Mouse (Mus musculus): ENCODE results near the gene Arl3. TPM values are rescaled to one million over a fixed set of nuclear protein-coding genes. Genes with fewer than 3 reads are reported as not detected.

Arl3 gene
- total RNA-seq, 2 experiments from 2014 or later, result 48.9 to 50.5 TPM

DNA sequence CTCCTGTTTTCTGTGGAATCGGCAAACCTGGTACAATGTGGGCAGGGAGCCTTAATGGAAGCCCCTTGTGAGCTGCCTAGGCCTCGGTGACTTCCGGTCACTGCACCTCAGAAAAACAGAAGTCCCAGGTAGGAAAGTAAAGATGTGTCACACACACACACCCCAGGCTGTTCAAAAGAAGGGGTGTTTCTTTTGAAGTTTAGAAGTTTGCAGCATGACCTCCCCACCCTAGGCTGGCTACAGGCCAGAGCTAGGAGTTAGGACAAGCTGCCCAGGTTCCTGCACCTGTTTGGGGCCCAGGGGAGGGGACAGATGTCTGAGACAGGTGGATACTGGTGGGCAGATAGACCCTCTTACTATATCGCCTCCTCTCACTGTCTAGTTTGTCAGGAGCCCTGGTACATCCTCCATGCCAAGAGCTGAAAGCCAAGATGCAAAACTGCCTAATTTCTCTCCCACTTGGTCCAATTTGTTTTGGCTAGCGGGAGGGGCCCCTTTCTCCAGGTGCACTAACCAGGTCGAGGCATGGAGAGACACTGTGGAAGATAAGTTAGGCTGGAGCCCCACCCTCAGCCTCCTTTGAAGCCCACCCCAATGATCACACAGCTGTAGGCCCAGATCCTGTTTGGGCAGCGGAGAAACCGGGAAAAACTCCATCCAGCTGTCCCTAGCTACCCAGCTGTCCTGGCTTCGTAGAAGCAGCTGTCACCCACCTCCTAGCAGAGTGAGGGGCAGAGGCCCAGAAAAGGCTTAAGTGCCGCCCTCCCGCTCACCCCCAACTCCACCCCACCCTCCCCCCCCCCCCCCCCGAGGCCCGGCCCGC lies 55.3 kb downstream of the Arl3 start:
- DNase-seq, result no peak

DNA sequence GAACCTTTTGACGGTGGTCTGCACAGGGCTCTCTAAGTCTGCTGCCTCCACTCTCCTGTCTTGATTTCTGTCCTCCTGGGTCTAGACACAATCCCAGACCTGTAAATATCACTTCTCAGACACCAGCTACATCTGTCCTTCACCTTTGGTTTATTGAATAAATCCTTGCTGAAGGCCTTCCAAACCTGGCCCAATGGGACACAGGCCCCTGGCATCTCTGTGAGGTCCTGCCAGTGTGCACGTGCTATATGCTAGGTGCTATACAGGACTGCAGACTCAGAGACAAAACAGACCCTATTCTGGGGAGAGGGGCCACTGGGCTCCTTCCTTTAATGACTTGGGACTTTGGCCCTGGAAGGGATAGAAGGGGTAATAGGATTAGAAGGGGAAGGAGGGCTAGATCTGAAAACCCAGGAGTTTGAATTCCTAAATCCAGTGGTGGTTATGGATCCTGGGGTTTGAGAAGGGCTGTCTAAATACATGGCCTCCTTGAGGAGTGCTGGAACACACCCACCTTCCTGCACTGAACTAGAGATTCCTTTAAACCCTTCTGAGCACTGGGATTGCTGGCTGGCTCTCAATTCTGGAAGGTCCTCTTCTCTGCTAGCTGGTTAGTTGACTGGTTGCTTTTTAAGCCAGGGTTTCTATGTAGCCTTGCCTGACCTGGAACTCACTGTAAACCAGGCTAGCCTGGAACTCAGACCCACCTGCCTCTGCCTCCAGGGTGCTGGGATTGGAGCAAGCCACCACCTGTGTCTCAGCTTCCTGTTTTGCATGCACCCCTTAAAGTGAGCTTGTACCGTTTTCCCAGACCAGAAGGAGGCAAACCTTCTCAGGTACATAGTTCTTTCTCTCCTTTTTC lies 56.1 kb downstream of the Arl3 start:
- no peak for DNase-seq

DNA sequence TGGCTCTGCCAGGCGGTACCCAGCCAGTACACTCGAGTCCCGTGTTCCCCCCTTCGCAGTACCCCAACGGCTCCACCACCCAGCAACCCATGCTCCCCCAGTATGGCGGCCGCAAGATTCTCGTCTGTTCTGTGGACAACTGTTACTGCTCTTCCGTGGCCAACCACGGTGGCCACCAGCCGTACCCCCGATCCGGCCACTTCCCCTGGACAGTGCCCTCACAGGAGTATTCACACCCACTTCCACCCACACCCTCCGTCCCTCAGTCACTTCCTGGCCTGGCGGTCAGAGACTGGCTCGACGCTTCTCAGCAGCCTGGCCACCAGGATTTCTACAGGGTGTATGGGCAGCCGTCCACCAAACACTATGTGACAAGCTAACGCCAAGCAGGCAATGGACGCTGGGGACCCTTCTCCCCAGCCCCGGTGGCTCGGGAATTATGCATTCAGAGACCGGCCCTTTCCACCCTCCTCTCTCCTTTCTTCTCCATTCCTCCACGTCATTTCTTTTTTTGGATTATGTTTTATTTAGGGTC lies 57.6 kb downstream of the Arl3 start:
- no peak for DNase-seq

DNA sequence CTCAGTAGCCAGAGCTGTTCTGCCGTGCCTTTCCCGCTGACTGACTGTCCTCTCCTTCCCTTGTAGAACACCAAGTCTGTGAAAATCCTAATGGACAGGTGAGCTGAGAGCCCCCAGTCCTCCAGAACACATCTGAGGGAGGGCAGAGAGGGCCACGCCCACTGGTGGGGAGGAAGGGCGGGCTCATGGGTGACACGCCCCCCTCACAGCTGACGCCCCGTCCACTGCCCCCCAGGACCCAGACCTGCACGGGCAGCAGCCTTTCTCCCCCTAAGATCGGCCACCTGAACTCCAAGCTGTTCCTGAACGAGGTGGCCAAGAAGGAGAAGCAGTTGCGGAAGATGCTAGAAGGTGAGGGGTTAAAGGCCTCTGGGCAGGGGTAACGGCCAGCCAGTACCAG lies 58.6 kb downstream of the Arl3 start:
- DNase-seq, result no peak

DNA sequence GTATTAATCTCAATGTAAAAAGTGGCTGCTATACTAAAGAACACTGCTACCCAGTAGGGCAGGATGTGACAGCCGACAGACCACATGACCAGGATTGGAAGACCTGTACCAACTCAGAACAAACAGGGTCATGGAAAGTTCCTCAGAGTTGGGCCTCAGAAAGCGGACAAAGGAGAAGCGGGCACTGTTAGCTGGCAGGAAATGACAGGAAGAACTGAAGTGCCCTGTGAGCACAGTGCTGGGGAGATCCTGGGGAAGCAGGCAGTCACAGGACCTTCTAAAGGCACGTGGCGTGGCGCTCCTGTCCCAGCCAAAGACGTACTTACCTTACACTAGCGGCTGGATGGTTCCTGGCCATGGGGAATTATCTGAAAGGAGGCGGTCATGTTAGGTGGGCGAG lies 61.7 kb downstream of the Arl3 start:
- no peak for DNase-seq

DNA sequence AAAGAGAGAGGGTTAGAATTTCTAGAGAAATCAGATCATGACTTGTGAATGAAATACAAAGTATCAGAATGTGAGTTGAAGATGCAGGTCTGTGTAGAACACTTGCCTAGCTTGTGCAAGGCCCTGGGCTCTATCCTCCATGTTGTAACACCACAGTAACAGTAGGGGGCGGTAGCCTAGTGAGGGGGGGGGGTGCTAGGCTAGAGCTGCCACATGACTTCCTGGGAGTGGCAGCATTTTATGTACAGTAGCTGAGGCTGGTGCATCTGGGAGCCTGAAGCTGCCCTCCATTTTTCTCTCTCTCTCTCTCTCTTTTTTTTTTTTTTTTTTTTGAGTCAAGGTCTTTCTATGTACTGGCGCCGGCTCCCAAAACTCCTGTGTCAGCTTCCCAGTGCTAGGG lies 62.2 kb downstream of the Arl3 start:
- DNase-seq, result no peak

DNA sequence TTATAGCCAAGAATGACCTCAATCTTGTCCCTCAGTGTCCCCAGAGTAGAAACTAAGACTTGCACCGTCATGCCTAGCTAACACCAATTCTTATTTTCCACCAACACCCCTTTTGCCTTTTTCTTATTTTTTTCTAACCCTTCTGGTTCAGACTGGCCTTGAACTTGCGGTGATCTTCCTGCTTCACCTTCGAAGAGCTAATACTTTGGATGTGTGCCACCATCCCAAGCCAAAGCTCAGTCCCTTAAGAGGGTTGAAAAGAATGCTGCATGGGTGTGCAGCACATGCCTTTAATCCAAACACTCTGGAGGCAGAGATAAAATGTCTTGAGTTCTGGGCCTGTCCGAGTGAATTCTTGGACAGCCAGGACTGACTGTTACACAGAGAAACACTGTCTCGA lies 62.6 kb downstream of the Arl3 start:
- no peak for DNase-seq

DNA sequence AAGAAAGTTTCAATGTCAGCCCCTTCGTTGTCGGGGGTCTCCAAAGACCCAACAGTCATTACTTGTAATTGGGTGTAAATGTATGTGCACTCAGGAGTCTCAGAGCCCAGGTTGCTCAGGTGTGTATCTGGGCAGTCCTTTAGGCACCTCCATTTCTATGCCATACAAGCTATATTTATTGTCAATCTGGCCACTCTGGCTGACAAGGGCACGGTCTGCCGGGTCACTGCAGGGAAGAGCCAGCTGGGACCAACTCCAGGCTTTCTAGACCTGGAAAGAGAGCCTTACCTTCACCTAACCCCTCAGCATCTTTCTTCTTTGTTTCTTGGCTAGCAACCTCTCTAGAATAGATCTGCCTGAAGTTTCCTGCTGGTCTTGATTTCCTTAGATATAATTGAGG lies 63.3 kb downstream of the Arl3 start:
- no peak for DNase-seq

DNA sequence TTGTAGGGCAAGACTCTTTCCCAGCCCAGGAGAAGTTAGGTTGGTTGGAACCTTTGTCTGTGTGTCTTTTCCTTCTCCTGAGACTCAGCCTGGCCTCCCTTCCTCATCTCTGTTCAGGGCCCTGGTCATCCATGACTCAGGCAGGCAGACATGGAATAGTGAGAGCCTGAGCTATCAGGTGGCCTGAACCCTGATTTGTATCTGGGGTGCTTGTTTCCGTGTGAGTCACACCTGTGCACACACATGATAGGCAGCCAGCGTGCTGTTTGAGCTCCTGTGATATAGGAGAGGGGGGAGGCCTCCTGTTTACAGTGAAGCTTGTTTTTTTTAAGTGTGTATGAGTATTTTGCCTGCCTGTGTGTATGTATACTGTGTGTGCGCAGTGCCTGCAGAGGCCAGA lies 63.8 kb downstream of the Arl3 start:
- DNase-seq, result no peak

DNA sequence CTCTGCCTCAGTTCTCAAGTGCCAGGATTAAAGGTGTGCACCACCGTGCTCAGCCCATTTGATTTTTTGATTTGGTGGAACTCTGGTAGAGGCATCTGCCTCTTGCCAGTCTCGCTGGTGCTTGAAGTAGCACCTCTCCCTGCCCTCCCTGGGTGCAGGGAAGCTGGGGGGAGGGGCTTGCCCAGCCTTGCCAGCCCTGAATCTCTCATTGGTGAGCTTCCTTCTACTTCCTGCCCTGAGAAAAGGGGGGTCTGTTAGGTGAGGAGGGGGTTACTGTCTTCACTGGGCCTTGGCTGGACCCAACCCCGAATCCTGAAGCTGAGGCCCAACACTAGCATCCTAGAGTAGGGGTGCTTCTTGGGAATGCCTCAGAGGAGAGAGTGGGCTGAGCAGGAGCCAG lies 64.3 kb downstream of the Arl3 start:
- no peak for DNase-seq

DNA sequence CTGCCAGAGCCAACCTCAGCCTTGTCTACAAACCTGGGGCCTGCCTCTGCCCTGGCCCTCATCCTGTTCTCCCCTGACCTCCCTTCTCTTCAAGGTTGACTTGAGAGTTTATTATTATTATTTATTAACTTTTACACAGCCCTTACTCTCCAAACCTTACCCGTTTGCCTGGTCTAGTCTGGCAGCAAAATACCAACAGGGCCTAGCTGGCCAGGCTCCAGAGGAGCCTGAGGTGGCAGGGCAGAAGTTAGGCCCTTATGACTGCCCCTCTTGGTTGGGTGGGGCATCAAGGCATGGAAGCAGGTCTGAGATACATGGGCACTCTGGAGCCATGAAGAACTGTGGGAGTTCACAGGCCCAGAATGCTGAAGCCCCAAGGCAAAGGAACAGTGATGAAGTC lies 65.2 kb downstream of the Arl3 start:
- DNase-seq, result no peak

DNA sequence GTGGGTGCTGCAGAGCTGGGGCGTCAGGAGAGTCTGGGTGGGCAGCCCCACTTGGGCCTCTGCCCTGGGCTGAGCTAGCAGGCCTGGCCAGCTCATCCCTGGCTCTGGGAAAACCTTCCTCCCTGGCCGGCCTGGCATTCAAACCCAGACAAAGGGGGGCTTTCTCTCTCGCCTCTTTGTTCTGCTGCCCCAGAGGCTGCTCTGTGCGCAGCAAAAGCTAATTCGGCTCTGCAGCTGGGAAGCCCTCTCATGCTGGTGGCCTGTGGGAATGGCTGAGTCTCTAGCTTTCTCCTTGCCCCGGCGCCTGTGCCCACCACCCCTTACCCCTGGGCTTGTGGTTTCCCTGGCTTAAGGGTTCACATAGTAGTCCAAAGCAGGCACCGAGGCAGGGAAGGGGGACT lies 65.8 kb downstream of the Arl3 start:
- no peak for DNase-seq

DNA sequence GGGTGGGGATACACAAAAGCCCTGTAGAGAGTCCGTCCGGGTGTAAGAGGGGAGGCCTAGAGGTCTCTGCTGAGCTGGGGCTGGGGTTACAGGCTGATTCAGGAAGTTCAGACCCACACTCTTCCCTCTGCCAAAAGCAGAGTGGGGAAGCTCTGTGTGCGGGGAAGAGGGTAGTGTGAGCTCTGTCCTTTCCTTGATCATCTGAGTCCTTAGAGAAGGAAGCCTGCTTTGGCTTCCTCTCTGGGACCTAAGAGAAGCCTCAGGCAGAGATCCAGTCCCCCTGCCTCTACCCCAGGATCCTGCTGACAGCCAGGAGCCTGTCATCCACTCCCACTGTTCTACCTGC lies 66.7 kb downstream of the Arl3 start:
- no peak for DNase-seq

DNA sequence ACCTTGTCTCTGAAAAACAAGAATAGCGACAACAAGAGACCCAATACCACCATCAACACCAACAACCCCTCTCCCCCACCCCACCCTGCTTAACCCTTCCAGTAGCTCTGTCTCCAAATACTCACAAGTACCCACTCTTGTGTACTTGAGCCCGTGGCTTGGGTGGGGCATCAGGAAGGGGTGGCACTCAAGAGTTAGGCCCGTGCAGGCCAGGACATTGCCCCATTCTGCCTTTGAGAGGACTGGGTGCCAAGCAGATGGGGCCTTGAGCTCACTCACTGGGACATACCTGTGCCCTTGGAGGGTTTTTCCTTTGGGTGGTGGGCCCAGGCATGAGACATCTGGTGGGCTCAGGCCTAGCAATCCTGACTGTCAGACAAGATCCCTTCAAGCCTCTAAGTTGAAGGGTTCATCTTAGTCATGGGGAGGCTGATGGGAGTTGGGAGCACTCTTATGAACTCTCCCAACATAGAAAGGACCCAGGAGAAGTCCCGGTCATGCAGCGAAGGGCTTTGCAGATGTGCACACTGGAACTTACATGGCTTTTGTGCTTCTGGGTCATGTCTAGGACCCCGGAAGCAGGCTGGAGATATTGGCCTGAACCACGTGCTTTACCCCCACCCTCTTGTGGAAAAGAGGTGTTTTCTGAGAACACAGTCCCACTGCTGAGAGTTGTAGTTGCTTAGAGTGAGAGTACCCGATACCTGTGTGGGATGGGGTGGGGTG lies 67.2 kb downstream of the Arl3 start:
- no peak for DNase-seq

DNA sequence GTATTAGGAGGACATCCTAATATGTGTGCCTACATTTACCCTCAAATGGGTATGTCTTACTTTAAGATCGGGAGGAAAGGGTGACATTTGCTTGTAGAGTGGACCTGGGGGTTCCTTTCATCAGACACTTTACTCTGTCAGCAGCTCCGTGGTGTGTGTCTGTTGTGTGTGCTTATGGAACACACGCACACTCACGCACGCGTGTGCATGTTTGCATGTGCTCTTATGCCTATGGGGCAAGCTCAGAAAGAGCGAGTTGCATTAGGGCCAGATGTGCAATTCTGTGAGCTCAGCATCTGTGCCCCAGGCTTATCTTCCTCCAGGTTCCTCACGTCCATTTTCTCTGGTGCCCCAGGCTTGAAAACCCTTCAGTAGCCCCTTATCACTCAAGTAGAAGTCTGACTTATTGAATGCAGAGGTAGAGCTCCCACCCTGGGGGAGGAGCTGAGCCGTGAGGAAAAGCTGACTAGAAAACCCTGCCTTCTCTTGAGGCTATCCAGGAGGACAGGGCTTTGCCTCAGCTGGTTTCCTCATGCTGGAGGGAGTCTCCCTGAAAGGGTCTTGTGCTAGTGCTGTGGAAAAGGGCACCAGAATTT lies 68.1 kb downstream of the Arl3 start:
- no peak for DNase-seq

DNA sequence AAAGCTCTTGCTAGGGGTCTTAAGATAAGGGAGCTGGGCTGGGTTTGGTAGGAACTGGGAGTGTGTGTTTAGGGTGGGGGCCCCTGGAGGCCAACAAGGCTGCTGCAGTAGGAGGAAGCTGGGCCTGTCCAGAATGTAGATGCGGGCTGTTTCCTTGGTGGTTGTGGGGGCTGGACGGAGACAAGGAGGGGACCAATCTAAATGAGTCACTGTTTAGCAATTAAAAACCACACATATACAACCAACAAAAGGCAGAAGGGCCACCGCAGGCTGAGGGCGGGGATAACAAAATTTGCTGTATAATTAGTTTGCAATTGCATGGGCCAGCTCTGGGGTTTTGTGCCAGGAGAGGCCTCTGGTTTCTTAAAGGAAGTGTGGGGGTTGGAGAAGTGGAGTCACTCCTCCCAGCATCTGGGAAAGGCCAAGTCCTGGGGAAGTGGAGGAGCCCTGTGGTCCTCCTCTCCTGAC lies 68.9 kb downstream of the Arl3 start:
- peak; percentile 38 for DNase-seq

DNA sequence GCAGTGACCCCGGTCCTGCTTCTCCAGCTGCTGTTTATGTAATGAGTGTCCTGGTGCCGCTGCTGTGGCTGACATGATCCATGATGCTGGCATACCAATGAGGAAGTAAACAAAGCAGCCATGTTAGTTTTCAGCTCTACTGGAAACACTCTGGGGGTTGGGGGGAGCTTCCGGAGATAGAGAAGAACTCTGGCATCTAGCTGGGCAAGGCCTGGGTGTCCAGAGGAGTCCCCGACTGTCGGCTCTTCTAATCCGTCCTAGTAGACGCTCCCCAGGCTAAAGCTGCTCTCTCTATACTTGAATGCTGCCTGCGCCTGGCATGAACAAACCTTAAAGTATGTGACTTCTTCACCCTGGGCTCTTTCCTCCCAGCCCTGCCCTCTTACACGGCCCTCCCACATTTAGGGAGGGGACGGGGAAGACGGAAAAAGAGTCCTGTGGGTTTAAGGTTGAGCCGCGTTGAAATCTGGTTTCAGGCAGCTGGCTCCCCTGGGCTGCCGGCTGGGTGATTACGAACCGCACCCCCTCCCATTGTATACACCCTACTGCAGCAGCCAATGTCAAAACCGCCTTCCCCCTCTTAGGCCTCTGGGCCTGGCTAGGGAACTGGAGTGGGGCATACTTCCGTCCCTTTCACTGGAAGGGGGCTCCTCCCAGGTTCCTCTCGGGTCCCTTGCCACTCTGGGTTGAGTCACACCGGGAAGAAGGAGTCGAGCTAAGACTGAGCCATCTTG lies 69.5 kb downstream of the Arl3 start:
- DNase-seq, result peak; percentile 57

DNA sequence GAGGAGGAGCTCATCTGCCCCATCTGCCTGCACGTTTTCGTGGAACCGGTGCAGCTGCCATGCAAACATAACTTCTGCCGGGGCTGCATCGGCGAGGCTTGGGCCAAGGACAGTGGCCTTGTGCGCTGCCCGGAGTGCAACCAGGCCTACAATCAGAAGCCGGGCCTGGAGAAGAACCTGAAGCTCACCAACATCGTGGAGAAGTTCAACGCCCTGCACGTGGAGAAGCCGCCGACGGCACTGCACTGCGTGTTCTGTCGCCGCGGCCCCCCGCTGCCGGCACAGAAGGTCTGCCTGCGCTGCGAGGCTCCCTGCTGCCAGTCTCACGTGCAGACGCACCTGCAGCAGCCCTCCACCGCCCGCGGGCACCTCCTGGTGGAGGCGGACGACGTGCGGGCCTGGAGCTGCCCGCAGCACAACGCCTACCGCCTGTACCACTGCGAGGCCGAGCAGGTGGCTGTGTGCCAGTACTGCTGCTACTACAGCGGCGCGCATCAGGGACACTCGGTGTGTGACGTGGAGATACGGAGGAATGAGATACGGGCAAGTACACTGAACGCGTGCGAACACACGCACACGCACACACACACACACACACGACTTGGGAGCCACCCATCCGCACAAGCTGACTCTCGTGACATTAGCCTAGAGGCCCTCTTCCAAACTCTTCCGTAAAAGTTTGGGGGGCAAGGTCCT lies 70.4 kb downstream of the Arl3 start:
- DNase-seq, result peak; percentile 83

DNA sequence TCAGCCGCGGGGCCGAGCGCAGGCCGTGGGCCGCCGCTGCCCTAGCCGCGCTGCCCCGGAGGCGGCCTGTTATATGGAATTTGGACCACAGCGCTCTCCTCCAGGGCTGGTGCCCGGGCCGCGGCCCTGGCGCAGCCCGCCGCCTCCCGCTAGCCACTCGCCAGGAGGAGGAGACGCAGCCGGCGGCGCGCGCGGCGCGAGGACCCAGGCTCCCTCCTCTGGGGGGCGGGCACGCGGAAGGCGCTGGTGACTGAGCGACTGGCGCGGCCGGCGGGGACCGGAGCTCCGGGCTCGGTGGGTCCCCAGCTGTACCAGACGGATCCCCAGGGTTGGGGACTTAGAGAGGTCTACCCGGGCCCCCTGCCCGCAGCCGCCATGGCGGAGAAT lies 70.9 kb downstream of the Arl3 start:
- DNase-seq, result peak; percentile 84

DNA sequence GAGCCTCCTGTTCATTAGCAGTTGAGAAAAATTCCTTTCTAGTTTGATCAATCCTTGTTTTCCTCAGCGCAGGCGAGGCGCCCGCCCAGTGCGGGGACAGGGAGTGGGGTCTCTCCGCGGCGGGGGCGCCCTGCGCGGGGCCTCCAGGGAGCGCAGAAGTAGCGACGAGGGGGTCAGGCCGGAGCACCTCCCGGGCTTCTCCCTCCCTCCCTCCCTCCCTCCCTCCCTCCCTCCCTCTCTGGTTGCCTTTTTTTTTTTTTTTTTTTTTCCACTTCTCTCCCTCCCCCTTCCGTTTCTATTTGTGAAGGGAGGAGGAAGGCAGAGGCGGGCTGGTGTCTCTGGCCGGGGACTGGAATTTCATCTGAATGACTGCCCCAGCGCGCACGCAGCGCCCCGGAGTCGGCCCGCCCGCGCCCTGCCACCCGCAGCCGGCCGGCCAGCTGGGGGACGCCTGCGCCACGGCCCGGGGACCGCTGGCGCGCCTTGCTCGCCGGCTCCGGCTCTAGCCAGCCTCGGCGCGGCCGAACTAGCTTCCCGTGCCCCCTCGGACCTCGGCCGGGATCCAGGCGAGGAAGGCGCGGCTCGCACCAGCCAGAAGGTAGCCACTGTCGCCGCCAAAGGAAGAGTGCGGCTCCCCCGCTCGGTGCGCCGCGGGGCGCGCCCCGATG lies 71.5 kb downstream of the Arl3 start, which contains the start of gene Trim8:
TSS of gene Trim8 (plus strand) at position 302 of the 668 bp plus-strand sequence.
- DNase-seq, result peak; percentile 80
